Mouse (Mus musculus): Measurements from ENCODE around the gene Rfk. TPM values are rescaled to one million over a fixed set of nuclear protein-coding genes. Genes with fewer than 3 reads are reported as not detected.

The Rfk gene
- polyA plus RNA-seq, 1 experiment from 2014 or later = 77.2 TPM

DNA sequence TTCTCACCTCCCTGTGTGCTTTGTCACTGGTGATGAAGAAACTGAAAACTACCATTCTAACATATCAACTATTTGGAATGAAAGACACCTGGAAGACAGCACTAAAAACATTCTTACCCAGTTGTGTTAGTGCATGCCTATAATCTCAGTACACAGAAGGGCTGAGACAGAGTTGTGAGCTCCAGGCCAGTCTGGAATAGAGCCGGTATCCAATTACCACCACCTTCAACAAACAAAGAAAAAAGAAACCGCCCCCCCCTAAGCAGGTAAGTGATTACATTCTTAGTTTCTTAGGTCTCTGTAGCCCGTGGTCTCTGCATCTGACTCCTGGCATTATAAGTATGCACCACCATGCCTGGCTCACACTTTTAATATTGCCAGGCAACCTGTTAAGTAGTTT, 977 bp upstream of the Rfk start:
- H3K36me3 ChIP-seq (ENCODE audit: control insufficient read depth, insufficient read depth, low read length) = peaks cover 7% of the 10 kb centered on the region; the same call in 1 of the 2 replicates
- peak overlapping the region; percentile 84; the same call in 1 of the 2 replicates for H3K4me3 ChIP-seq (ENCODE audit: low read depth, low read length)
- no peak overlapping the region for H3K27ac ChIP-seq (ENCODE audit: low read depth)
- no peaks in the 10 kb centered on the region for H3K9me3 ChIP-seq (ENCODE audit: control insufficient read depth, low read length)
- H3K27me3 ChIP-seq (replicated peaks; ENCODE audit: control insufficient read depth, insufficient read depth, low read length) = no peaks in the 10 kb centered on the region
- DNase-seq (ENCODE audit: low spot score) (no peak), ATAC-seq (replicated peaks; ENCODE audit: low FRiP score, low TSS enrichment, low read depth) (no peak)
- peak overlapping the region; percentile 75 for H3K4me2 ChIP-seq (ENCODE audit: low read length)
- H3K9ac ChIP-seq (ENCODE audit: low read length) = no peak overlapping the region
- peaks cover 6% of the 10 kb centered on the region; the same call in 1 of the 2 replicates for H3K4me1 ChIP-seq (replicated peaks; ENCODE audit: control insufficient read depth, insufficient read depth, low read length)
- WGBS = 6% methylated on average over 3 of the region's 3 CpGs

DNA sequence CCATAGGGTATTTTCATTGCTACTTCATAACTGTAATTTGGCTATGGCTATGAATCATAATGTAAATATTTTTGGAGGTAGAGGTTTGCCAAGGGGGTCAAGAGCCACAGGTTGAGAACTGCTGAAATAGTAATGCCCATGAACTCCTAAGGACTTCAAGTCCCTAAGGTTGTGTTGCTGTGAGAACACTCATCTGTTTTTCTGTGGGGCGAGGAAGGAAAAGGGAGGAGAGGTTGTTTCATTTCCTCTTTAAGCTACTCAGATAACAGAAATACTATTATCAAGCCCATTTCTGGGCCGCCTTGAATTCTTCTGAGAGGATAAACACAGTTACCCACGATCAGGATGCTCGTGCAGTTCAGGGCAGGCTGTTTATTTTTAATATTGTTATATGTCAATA, 3.0 kb downstream of the Rfk start:
- H3K27me3 ChIP-seq (replicated peaks; ENCODE audit: control insufficient read depth, insufficient read depth, low read length) = no peaks in the 10 kb centered on the region
- no peak overlapping the region for H3K9ac ChIP-seq (ENCODE audit: low read length)
- peaks cover 6% of the 10 kb centered on the region; the same call in 1 of the 2 replicates for H3K4me1 ChIP-seq (replicated peaks; ENCODE audit: control insufficient read depth, insufficient read depth, low read length)
- no peaks in the 10 kb centered on the region for H3K9me3 ChIP-seq (ENCODE audit: control insufficient read depth, low read length)
- DNase-seq (ENCODE audit: low spot score) (no peak), ATAC-seq (replicated peaks; ENCODE audit: low FRiP score, low TSS enrichment, low read depth) (no peak)
- no peak overlapping the region for H3K27ac ChIP-seq (ENCODE audit: low read depth)
- no peak overlapping the region for H3K4me3 ChIP-seq (ENCODE audit: low read depth, low read length)
- no peak overlapping the region for H3K4me2 ChIP-seq (ENCODE audit: low read length)
- WGBS = 88% methylated on average over 4 of the region's 4 CpGs
- peaks cover 32% of the 10 kb centered on the region for H3K36me3 ChIP-seq (ENCODE audit: control insufficient read depth, insufficient read depth, low read length)

DNA sequence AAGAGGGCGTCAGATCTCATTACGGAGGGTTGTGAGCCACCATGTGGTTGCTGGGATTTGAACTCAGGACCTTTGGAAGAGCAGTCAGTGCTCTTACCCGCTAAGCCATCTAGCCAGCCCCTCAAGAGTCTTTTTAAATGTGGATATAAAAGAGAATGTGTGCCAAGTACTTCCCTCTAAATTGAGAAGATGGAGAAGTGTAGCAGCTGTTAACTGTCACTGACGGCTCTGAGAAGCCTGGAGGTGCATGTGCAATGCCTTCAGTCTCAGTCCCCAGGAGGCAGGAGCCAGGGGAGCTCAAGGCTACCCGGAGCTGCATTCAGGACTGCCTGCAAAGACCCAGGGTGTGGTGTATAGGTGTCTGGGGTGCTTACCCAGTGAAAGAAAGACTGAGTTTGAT, 4.1 kb downstream of the Rfk start:
- no peak overlapping the region for H3K9ac ChIP-seq (ENCODE audit: low read length)
- no peaks in the 10 kb centered on the region for H3K9me3 ChIP-seq (ENCODE audit: control insufficient read depth, low read length)
- DNase-seq (ENCODE audit: low spot score) (no peak), ATAC-seq (replicated peaks; ENCODE audit: low FRiP score, low TSS enrichment, low read depth) (no peak)
- H3K36me3 ChIP-seq (ENCODE audit: control insufficient read depth, insufficient read depth, low read length) = peaks cover 32% of the 10 kb centered on the region
- H3K27me3 ChIP-seq (replicated peaks; ENCODE audit: control insufficient read depth, insufficient read depth, low read length) = no peaks in the 10 kb centered on the region
- no peak overlapping the region for H3K4me3 ChIP-seq (ENCODE audit: low read depth, low read length)
- no peak overlapping the region for H3K4me2 ChIP-seq (ENCODE audit: low read length)
- no peak overlapping the region for H3K27ac ChIP-seq (ENCODE audit: low read depth)
- WGBS = 75% methylated on average over 5 of the region's 5 CpGs
- peaks cover 6% of the 10 kb centered on the region; the same call in 1 of the 2 replicates for H3K4me1 ChIP-seq (replicated peaks; ENCODE audit: control insufficient read depth, insufficient read depth, low read length)

DNA sequence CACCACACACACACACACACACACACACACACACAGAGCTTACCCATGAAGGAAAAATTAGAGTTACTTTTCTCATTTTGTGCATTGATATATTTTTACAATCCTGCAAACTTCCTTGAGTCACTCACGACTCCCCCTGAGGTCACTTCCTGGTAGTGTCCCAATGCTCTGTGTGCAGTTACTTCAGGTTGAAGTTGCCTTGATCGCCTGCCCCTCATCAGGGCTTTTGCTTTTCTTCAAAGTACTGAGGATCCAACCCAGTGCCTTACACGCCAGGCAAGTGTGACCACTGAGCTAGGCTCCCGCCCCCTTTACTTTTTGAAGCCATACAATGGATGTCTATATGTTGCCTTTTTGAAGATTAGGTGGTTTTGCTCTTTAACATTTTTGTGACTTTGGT, 6.1 kb downstream of the Rfk start:
- no peak for ATAC-seq (replicated peaks; ENCODE audit: low FRiP score, low TSS enrichment, low read depth)

DNA sequence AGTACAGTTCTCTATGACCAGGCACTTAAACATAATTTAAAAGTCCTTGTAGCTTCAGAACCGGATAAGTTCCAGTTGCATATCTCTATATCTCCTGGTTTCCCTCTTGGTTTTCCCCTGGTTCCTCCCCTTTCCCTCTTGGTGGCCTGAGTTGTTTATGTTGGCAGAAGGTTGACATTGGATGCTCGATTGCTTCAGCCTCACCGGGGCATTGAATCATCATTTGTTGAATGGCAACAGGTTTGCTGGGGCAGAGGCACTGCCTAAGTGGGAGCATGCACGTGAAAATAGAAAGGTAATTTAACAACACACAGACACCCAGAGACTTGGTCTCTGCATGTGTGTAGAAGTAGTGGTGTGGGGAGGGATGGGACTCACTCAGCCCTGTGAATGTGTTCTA, 6.7 kb downstream of the Rfk start:
- Histone ChIP-seq H3K4me1 (replicated peaks; ENCODE audit: control insufficient read depth, insufficient read depth, low read length) (no peaks in the 10 kb centered on the region), H3K27me3 (replicated peaks; ENCODE audit: control insufficient read depth, insufficient read depth, low read length) (no peaks in the 10 kb centered on the region), H3K36me3 (ENCODE audit: control insufficient read depth, insufficient read depth, low read length) (peaks cover 32% of the 10 kb centered on the region), H3K9ac (ENCODE audit: low read length) (no peak overlapping the region), H3K4me3 (ENCODE audit: low read depth, low read length) (no peak overlapping the region), H3K27ac (ENCODE audit: low read depth) (no peak overlapping the region), H3K9me3 (ENCODE audit: control insufficient read depth, low read length) (no peaks in the 10 kb centered on the region), H3K4me2 (ENCODE audit: low read length) (no peak overlapping the region)
- ATAC-seq (replicated peaks; ENCODE audit: low FRiP score, low TSS enrichment, low read depth) (no peak), DNase-seq (ENCODE audit: low spot score) (no peak)
- 71% methylated on average over 4 of the region's 4 CpGs for WGBS

More for the DNA sequence above, 6.1 kb downstream of the Rfk start:
- DNase-seq (ENCODE audit: low spot score) = no peak
- H3K9me3 ChIP-seq (ENCODE audit: control insufficient read depth, low read length) = no peaks in the 10 kb centered on the region
- 88% methylated on average over 4 of the region's 4 CpGs for WGBS
- H3K4me3 ChIP-seq (ENCODE audit: low read depth, low read length) = no peak overlapping the region
- peaks cover 32% of the 10 kb centered on the region for H3K36me3 ChIP-seq (ENCODE audit: control insufficient read depth, insufficient read depth, low read length)
- no peak overlapping the region for H3K4me2 ChIP-seq (ENCODE audit: low read length)
- H3K27me3 ChIP-seq (replicated peaks; ENCODE audit: control insufficient read depth, insufficient read depth, low read length) = no peaks in the 10 kb centered on the region
- H3K27ac ChIP-seq (ENCODE audit: low read depth) = no peak overlapping the region
- peaks cover 2% of the 10 kb centered on the region; the same call in 1 of the 2 replicates for H3K4me1 ChIP-seq (replicated peaks; ENCODE audit: control insufficient read depth, insufficient read depth, low read length)
- H3K9ac ChIP-seq (ENCODE audit: low read length) = no peak overlapping the region

DNA sequence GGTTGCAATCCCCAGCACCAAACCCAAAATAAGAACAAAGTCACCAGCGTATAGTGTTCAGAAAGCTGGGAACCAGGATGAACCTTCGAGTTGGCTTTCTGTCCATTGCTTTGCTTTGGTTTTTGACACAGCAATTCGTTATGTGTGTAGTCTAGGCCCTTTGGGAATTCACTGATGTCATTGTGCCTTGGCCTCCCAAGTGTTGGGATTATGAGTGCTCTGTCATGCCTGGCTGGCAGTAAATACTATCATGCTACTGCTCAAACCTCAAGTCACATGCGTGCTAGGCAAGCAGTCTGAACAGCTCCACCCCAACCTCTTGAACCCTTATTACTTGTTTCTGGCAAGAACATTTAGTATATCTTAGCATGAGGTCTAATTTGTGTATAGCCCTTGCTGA, 9.3 kb downstream of the Rfk start:
- no peak for ATAC-seq (replicated peaks; ENCODE audit: low FRiP score, low TSS enrichment, low read depth)
- H3K4me2 ChIP-seq (ENCODE audit: low read length) = no peak overlapping the region

DNA sequence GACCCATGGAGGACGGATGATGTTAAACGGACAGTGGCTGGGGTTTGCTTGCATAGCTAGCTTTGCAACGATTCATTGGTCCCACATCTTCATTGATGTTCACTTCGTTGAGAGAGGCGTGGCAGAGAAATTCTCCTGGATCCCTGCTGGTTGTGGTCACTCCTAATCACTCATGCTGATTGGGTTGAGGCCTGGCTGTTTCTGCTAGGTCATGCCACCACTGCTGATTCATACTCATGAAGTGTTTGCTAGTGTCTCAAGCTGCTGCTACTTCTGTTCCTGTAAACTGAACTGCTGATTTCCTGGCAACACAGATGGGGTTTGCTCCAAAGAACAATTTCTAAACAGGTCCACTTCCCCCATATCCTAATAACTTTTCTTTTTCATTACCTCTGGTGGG, 13.0 kb downstream of the Rfk start:
- H3K4me2 ChIP-seq (ENCODE audit: low read length) = no peak overlapping the region
- H3K27me3 ChIP-seq (replicated peaks; ENCODE audit: control insufficient read depth, insufficient read depth, low read length) = no peaks in the 10 kb centered on the region
- no peaks in the 10 kb centered on the region for H3K9me3 ChIP-seq (ENCODE audit: control insufficient read depth, low read length)
- DNase-seq (ENCODE audit: low spot score) (no peak), ATAC-seq (replicated peaks; ENCODE audit: low FRiP score, low TSS enrichment, low read depth) (no peak)
- H3K9ac ChIP-seq (ENCODE audit: low read length) = no peak overlapping the region
- no peaks in the 10 kb centered on the region for H3K4me1 ChIP-seq (replicated peaks; ENCODE audit: control insufficient read depth, insufficient read depth, low read length)
- H3K4me3 ChIP-seq (ENCODE audit: low read depth, low read length) = no peak overlapping the region
- WGBS = 88% methylated on average over 5 of the region's 5 CpGs
- no peaks in the 10 kb centered on the region for H3K36me3 ChIP-seq (ENCODE audit: control insufficient read depth, insufficient read depth, low read length)
- no peak overlapping the region for H3K27ac ChIP-seq (ENCODE audit: low read depth)

More for the DNA sequence above, 9.3 kb downstream of the Rfk start:
- Histone ChIP-seq H3K36me3 (ENCODE audit: control insufficient read depth, insufficient read depth, low read length) (peaks cover 26% of the 10 kb centered on the region), H3K4me3 (ENCODE audit: low read depth, low read length) (no peak overlapping the region), H3K9me3 (ENCODE audit: control insufficient read depth, low read length) (no peaks in the 10 kb centered on the region), H3K27ac (ENCODE audit: low read depth) (no peak overlapping the region), H3K4me1 (replicated peaks; ENCODE audit: control insufficient read depth, insufficient read depth, low read length) (no peaks in the 10 kb centered on the region), H3K9ac (ENCODE audit: low read length) (no peak overlapping the region), H3K27me3 (replicated peaks; ENCODE audit: control insufficient read depth, insufficient read depth, low read length) (no peaks in the 10 kb centered on the region)
- no peak for DNase-seq (ENCODE audit: low spot score)
- 87% methylated on average over 4 of the region's 4 CpGs for WGBS

DNA sequence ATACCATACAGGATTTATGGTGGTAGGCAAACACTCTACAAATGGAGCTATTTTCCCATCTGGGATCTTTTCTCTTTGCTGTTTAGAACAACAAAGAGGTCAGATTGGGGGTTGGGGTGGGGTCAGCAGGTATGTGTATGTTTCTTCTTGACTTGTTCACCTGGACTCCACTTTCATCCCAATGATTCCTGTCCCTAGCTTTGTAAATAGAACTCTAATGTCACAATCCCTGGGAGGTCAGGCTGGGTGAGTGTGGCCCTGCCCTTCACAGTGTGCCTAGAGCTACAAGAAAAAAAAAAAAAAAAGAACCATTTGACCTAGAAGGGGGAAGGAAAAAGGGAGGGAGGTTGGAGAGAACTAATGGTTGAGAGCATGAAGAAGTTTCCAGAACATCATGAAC, 14.7 kb downstream of the Rfk start:
- H3K4me3 ChIP-seq (ENCODE audit: low read depth, low read length) = no peak overlapping the region
- ATAC-seq (replicated peaks; ENCODE audit: low FRiP score, low TSS enrichment, low read depth) = no peak
- H3K9ac ChIP-seq (ENCODE audit: low read length) = no peak overlapping the region
- no peak overlapping the region for H3K27ac ChIP-seq (ENCODE audit: low read depth)
- H3K4me1 ChIP-seq (replicated peaks; ENCODE audit: control insufficient read depth, insufficient read depth, low read length) = no peaks in the 10 kb centered on the region
- no peak overlapping the region for H3K4me2 ChIP-seq (ENCODE audit: low read length)
- DNase-seq (ENCODE audit: low spot score) = no peak
- H3K9me3 ChIP-seq (ENCODE audit: control insufficient read depth, low read length) = no peaks in the 10 kb centered on the region
- no peaks in the 10 kb centered on the region for H3K27me3 ChIP-seq (replicated peaks; ENCODE audit: control insufficient read depth, insufficient read depth, low read length)
- H3K36me3 ChIP-seq (ENCODE audit: control insufficient read depth, insufficient read depth, low read length) = no peaks in the 10 kb centered on the region

DNA sequence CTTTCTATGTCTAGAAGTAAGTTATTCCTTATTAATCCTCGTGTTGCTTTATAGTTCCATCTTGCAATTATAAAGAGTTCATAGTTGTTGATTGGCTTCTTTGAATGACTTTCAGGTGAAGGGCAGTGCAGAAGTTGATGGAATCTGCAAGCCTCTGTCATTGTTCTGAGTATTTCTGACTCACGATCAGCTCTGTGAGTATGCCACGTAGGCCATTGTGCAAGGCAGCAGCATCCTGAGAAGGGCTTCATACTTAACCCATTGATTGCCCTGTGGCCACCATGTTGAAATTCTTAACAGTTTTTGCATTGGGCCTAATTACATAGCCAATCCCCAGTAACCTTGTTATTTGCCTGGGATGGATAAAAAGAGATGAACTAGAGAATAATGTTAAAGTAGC, 15.5 kb downstream of the Rfk start:
- Histone ChIP-seq H3K4me2 (ENCODE audit: low read length) (no peak overlapping the region), H3K36me3 (ENCODE audit: control insufficient read depth, insufficient read depth, low read length) (no peaks in the 10 kb centered on the region), H3K4me3 (ENCODE audit: low read depth, low read length) (no peak overlapping the region), H3K27me3 (replicated peaks; ENCODE audit: control insufficient read depth, insufficient read depth, low read length) (no peaks in the 10 kb centered on the region), H3K9me3 (ENCODE audit: control insufficient read depth, low read length) (no peaks in the 10 kb centered on the region), H3K4me1 (replicated peaks; ENCODE audit: control insufficient read depth, insufficient read depth, low read length) (no peaks in the 10 kb centered on the region), H3K9ac (ENCODE audit: low read length) (no peak overlapping the region), H3K27ac (ENCODE audit: low read depth) (no peak overlapping the region)
- ATAC-seq (replicated peaks; ENCODE audit: low FRiP score, low TSS enrichment, low read depth) (no peak), DNase-seq (ENCODE audit: low spot score) (no peak)
- 50% methylated on average over 3 of the region's 3 CpGs for WGBS
